Mouse (Mus musculus): ENCODE measurements at regions not wholly inside any gene's neighbourhood (a gene's known extent, or its start where the extent isn't known, plus 50 kb on each side); places are given as distances from the start of the nearest gene placed in this dataset.

GRCm38 (mm10) chr8:30439423-30439822 lies 2989.1 kb upstream of the 5930422O12Rik start:
- Histone ChIP-seq H3K9me3 (replicated peaks; ENCODE audit: control insufficient read depth, low read length) (no peaks in the 10 kb centered on the region), H3K36me3 (replicated peaks; ENCODE audit: control insufficient read depth, insufficient read depth, low read length) (no peaks in the 10 kb centered on the region)
- DNase-seq (ENCODE audit: low spot score) = no peak

GRCm38 (mm10) chr8:30441821-30442220 lies 2986.7 kb upstream of the 5930422O12Rik start:
- 66% methylated on average over 1 of the region's 1 CpGs for WGBS
- H3K27ac ChIP-seq (ENCODE audit: low read depth) = no peak overlapping the region
- TF ChIP-seq CTCF (IDR thresholded peaks at IDR 0.05; ENCODE audit: low read depth) (no peak), EP300 (IDR thresholded peaks at IDR 0.05; ENCODE audit: low read depth) (no peak)
- no peak overlapping the region for H3K4me3 ChIP-seq (ENCODE audit: low read depth, low read length)
- no peaks in the 10 kb centered on the region for H3K4me1 ChIP-seq (ENCODE audit: control insufficient read depth, insufficient read depth)
- H3K27me3 ChIP-seq (ENCODE audit: control insufficient read depth, insufficient read depth, low read length) = no peaks in the 10 kb centered on the region
- DNase-seq (ENCODE audit: low spot score) = no peak
- H3K9ac ChIP-seq (replicated peaks; ENCODE audit: low read depth, low read length) = no peak overlapping the region
- H3K36me3 ChIP-seq (replicated peaks; ENCODE audit: control insufficient read depth, insufficient read depth, low read length) = no peaks in the 10 kb centered on the region
- no peak for ATAC-seq (ENCODE audit: insufficient read depth, low read depth)
- H3K9me3 ChIP-seq (replicated peaks; ENCODE audit: control insufficient read depth, low read length) = no peaks in the 10 kb centered on the region
- H3K4me2 ChIP-seq (ENCODE audit: low read depth, low read length) = no peak overlapping the region

More at GRCm38 (mm10) chr8:30439423-30439822, 2989.1 kb upstream of the 5930422O12Rik start:
- Histone ChIP-seq H3K4me2 (ENCODE audit: low read depth, low read length) (no peak overlapping the region), H3K4me3 (ENCODE audit: low read depth, low read length) (no peak overlapping the region), H3K4me1 (ENCODE audit: control insufficient read depth, insufficient read depth) (no peaks in the 10 kb centered on the region), H3K27ac (ENCODE audit: low read depth) (no peak overlapping the region), H3K27me3 (ENCODE audit: control insufficient read depth, insufficient read depth, low read length) (no peaks in the 10 kb centered on the region), H3K9ac (replicated peaks; ENCODE audit: low read depth, low read length) (no peak overlapping the region)
- TF ChIP-seq CTCF (IDR thresholded peaks at IDR 0.05; ENCODE audit: low read depth) (no peak), EP300 (IDR thresholded peaks at IDR 0.05; ENCODE audit: low read depth) (no peak)
- no peak for ATAC-seq (ENCODE audit: insufficient read depth, low read depth)
- WGBS = 68% methylated on average over 2 of the region's 2 CpGs

GRCm38 (mm10) chr8:30443874-30444273 lies 2984.6 kb upstream of the 5930422O12Rik start:
- TF ChIP-seq CTCF (IDR thresholded peaks at IDR 0.05; ENCODE audit: low read depth) (no peak), EP300 (IDR thresholded peaks at IDR 0.05; ENCODE audit: low read depth) (no peak)
- Histone ChIP-seq H3K4me1 (ENCODE audit: control insufficient read depth, insufficient read depth) (no peaks in the 10 kb centered on the region), H3K9ac (replicated peaks; ENCODE audit: low read depth, low read length) (no peak overlapping the region), H3K9me3 (replicated peaks; ENCODE audit: control insufficient read depth, low read length) (no peaks in the 10 kb centered on the region), H3K36me3 (replicated peaks; ENCODE audit: control insufficient read depth, insufficient read depth, low read length) (no peaks in the 10 kb centered on the region), H3K27me3 (ENCODE audit: control insufficient read depth, insufficient read depth, low read length) (no peaks in the 10 kb centered on the region), H3K4me2 (ENCODE audit: low read depth, low read length) (no peak overlapping the region), H3K27ac (ENCODE audit: low read depth) (no peak overlapping the region), H3K4me3 (ENCODE audit: low read depth, low read length) (no peak overlapping the region)
- ATAC-seq (ENCODE audit: insufficient read depth, low read depth) = no peak
- WGBS = 50% methylated on average over 2 of the region's 2 CpGs
- no peak for DNase-seq (ENCODE audit: low spot score)

GRCm38 (mm10) chr8:30444274-30444673 lies 2984.2 kb upstream of the 5930422O12Rik start:
- no peaks in the 10 kb centered on the region for H3K27me3 ChIP-seq (ENCODE audit: control insufficient read depth, insufficient read depth, low read length)
- 37% methylated on average over 4 of the region's 4 CpGs for WGBS
- H3K27ac ChIP-seq (ENCODE audit: low read depth) = no peak overlapping the region
- H3K36me3 ChIP-seq (replicated peaks; ENCODE audit: control insufficient read depth, insufficient read depth, low read length) = no peaks in the 10 kb centered on the region
- H3K4me3 ChIP-seq (ENCODE audit: low read depth, low read length) = no peak overlapping the region
- no peaks in the 10 kb centered on the region for H3K4me1 ChIP-seq (ENCODE audit: control insufficient read depth, insufficient read depth)
- no peaks in the 10 kb centered on the region for H3K9me3 ChIP-seq (replicated peaks; ENCODE audit: control insufficient read depth, low read length)
- ATAC-seq (ENCODE audit: insufficient read depth, low read depth) (no peak), DNase-seq (ENCODE audit: low spot score) (no peak)
- H3K9ac ChIP-seq (replicated peaks; ENCODE audit: low read depth, low read length) = no peak overlapping the region
- H3K4me2 ChIP-seq (ENCODE audit: low read depth, low read length) = no peak overlapping the region
- TF ChIP-seq EP300 (IDR thresholded peaks at IDR 0.05; ENCODE audit: low read depth) (no peak), CTCF (IDR thresholded peaks at IDR 0.05; ENCODE audit: low read depth) (no peak)

GRCm38 (mm10) chr8:30458136-30458535 lies 2970.4 kb upstream of the 5930422O12Rik start:
- 58% methylated on average over 4 of the region's 4 CpGs for WGBS
- H3K36me3 ChIP-seq (replicated peaks; ENCODE audit: control insufficient read depth, insufficient read depth, low read length) = no peaks in the 10 kb centered on the region
- no peak overlapping the region for H3K9ac ChIP-seq (replicated peaks; ENCODE audit: low read depth, low read length)
- no peak for ATAC-seq (ENCODE audit: insufficient read depth, low read depth)
- no peaks in the 10 kb centered on the region for H3K4me1 ChIP-seq (ENCODE audit: control insufficient read depth, insufficient read depth)
- H3K27me3 ChIP-seq (ENCODE audit: control insufficient read depth, insufficient read depth, low read length) = no peaks in the 10 kb centered on the region
- H3K27ac ChIP-seq (ENCODE audit: low read depth) = no peak overlapping the region
- H3K4me3 ChIP-seq (ENCODE audit: low read depth, low read length) = no peak overlapping the region
- no peak for DNase-seq (ENCODE audit: low spot score)
- TF ChIP-seq CTCF (IDR thresholded peaks at IDR 0.05; ENCODE audit: low read depth) (no peak), EP300 (IDR thresholded peaks at IDR 0.05; ENCODE audit: low read depth) (no peak)
- no peaks in the 10 kb centered on the region for H3K9me3 ChIP-seq (replicated peaks; ENCODE audit: control insufficient read depth, low read length)
- no peak overlapping the region for H3K4me2 ChIP-seq (ENCODE audit: low read depth, low read length)

- WGBS = 84% methylated on average over 3 of the region's 3 CpGs
- DNase-seq (ENCODE audit: low spot score) = no peak
- TF ChIP-seq CTCF (IDR thresholded peaks at IDR 0.05; ENCODE audit: low read depth) (no peak), EP300 (IDR thresholded peaks at IDR 0.05; ENCODE audit: low read depth) (no peak)
- Histone ChIP-seq H3K4me1 (ENCODE audit: control insufficient read depth, insufficient read depth) (no peaks in the 10 kb centered on the region), H3K9me3 (replicated peaks; ENCODE audit: control insufficient read depth, low read length) (no peaks in the 10 kb centered on the region), H3K9ac (replicated peaks; ENCODE audit: low read depth, low read length) (no peak overlapping the region), H3K27ac (ENCODE audit: low read depth) (no peak overlapping the region), H3K27me3 (ENCODE audit: control insufficient read depth, insufficient read depth, low read length) (no peaks in the 10 kb centered on the region), H3K36me3 (replicated peaks; ENCODE audit: control insufficient read depth, insufficient read depth, low read length) (no peaks in the 10 kb centered on the region), H3K4me2 (ENCODE audit: low read depth, low read length) (no peak overlapping the region), H3K4me3 (ENCODE audit: low read depth, low read length) (no peak overlapping the region)
- no peak for ATAC-seq (ENCODE audit: insufficient read depth, low read depth)
Observed at GRCm38 (mm10) chr8:30482956-30483355, 2945.6 kb upstream of the 5930422O12Rik start.

Measured in heart, postnatal 0 days (tissue).